Mouse (Mus musculus) midbrain, embryonic 12.5 days (tissue): ENCODE measurements at regions not wholly inside any gene's neighbourhood (a gene's known extent, or its start where the extent isn't known, plus 50 kb on each side); places are given as distances from the start of the nearest gene placed in this dataset.
"Not testable (repeated sequence)": the region's sequence is repeated elsewhere in the genome, so short reads cannot be mapped to it uniquely, and the experiment has no call there.

ENCODE experiments used
- ATAC-seq: fragments of 200-750 bp; cut with Nextera tagmentation; 2 replicates; pipeline ENCODE4 v1.8.0; 2017; ENCODE audit warnings: low read depth, moderate TSS enrichment, moderate library complexity; ENCODE audit not compliant: low FRiP score
- H3K27ac ChIP-seq: fragments of 300-500 bp; sonication (generic); replicated peaks from 2 replicates; pipeline ENCODE4 v1.5.1; 2016; ENCODE audit warnings: mild to moderate bottlenecking
- H3K27me3 ChIP-seq: fragments of 300-500 bp; sonication (generic); 2 replicates; pipeline ENCODE4 v1.6.1; 2016; ENCODE audit warnings: mild to moderate bottlenecking
- H3K36me3 ChIP-seq: fragments of 300-500 bp; sonication (generic); 2 replicates; pipeline ENCODE4 v1.6.1; 2016
- H3K4me1 ChIP-seq: fragments of 300-500 bp; sonication (generic); 2 replicates; pipeline ENCODE4 v1.6.1; 2016
- H3K4me2 ChIP-seq: fragments of 300-500 bp; sonication (generic); replicated peaks from 2 replicates; pipeline ENCODE4 v1.6.1; 2016; ENCODE audit warnings: mild to moderate bottlenecking, moderate library complexity
- H3K4me3 ChIP-seq: fragments of 300-500 bp; sonication (generic); 2 replicates; pipeline ENCODE4 v1.5.1; 2016; ENCODE audit warnings: mild to moderate bottlenecking
- H3K9ac ChIP-seq: fragments of 300-500 bp; sonication (generic); replicated peaks from 2 replicates; pipeline ENCODE4 v1.6.1; 2016; ENCODE audit warnings: mild to moderate bottlenecking, moderate library complexity
- H3K9me3 ChIP-seq: fragments of 300-500 bp; sonication (generic); 2 replicates; pipeline ENCODE4 v1.6.1; 2016; ENCODE audit warnings: mild to moderate bottlenecking
- WGBS: fragments of 180-500 bp; shearing (Covaris S2); methylation state at CpG from one replicate; pipeline ENCODE4 v1.1.7; 2016; 5-methylcytosine and 5-hydroxymethylcytosine counted together

GRCm38 (mm10) chr16:12831308-12831707 lies 278.2 kb upstream of the Ercc4 start:
- not testable (repeated sequence) for H3K4me1 ChIP-seq, H3K36me3 ChIP-seq, H3K9ac ChIP-seq, H3K27me3 ChIP-seq, H3K27ac ChIP-seq, H3K4me3 ChIP-seq, ATAC-seq, H3K4me2 ChIP-seq, H3K9me3 ChIP-seq
- WGBS, result 44% methylated on average over 1 of the region's 1 CpGs

GRCm38 (mm10) chr16:12856356-12856755 lies 253.1 kb upstream of the Ercc4 start:
- 91% methylated on average over 1 of the region's 1 CpGs for WGBS
- ATAC-seq, result no peak

GRCm38 (mm10) chr16:12859714-12860355 lies 249.6 kb upstream of the Ercc4 start:
- Histone ChIP-seq H3K36me3 (no peaks in the 10 kb centered on the region), H3K9ac (no peak overlapping the region), H3K4me3 (no peak overlapping the region), H3K27me3 (no peaks in the 10 kb centered on the region), H3K4me2 (no peak overlapping the region), H3K4me1 (no peaks in the 10 kb centered on the region), H3K9me3 (no peaks in the 10 kb centered on the region), H3K27ac (no peak overlapping the region)
- ATAC-seq, result no peak
- 90% methylated on average over 5 of the region's 5 CpGs for WGBS

More at GRCm38 (mm10) chr16:12856356-12856755, 253.1 kb upstream of the Ercc4 start:
- Histone ChIP-seq H3K36me3 (no peaks in the 10 kb centered on the region), H3K4me1 (no peaks in the 10 kb centered on the region), H3K4me3 (no peak overlapping the region), H3K27me3 (no peaks in the 10 kb centered on the region), H3K9ac (no peak overlapping the region), H3K4me2 (no peak overlapping the region), H3K27ac (no peak overlapping the region), H3K9me3 (no peaks in the 10 kb centered on the region)

DNA sequence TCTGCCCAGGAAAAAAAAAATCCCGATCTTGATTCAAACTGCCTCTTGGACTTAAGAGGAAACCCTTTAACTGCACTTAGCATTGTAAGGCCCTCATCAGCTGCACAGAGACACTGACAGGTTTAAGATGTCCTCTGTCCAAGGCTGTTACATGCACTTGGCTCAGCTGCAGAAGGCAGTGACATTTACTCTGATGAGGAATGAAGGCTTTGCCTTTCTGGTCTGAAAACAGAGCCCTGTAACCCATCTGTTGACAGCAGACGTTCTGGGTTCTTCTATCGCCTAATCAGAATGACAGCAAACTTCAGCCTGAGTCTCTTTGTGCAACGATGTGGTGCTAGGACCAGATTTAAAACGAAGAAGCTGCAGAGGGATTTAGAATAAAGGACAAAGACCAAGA lies 246.9 kb upstream of the Ercc4 start:
- no peak overlapping the region for H3K27ac ChIP-seq
- H3K4me2 ChIP-seq, result no peak overlapping the region
- no peak overlapping the region for H3K9ac ChIP-seq
- no peak for ATAC-seq
- H3K4me3 ChIP-seq, result no peak overlapping the region
- 71% methylated on average over 5 of the region's 5 CpGs for WGBS
- no peaks in the 10 kb centered on the region for H3K36me3 ChIP-seq
- H3K4me1 ChIP-seq, result no peaks in the 10 kb centered on the region
- H3K9me3 ChIP-seq, result no peaks in the 10 kb centered on the region
- no peaks in the 10 kb centered on the region for H3K27me3 ChIP-seq

DNA sequence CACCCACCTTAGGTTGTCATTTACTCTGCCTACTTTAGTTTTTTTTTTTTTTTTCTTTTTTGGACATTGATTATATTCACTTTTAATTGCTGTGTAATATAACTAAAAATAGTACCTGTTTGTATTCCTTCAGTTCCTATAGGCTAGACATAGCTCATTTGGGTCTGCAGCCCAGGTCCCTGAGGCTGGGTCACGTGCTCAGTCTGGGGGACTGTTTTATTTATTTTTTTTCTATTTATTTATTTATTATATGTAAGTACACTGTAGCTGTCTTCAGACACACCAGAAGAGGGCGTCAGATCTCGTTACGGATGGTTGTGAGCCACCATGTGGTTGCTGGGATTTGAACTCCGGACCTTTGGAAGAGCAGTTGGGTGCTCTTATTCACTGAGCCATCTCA lies 231.2 kb upstream of the Ercc4 start:
- H3K4me2 ChIP-seq, result not testable (repeated sequence)

DNA sequence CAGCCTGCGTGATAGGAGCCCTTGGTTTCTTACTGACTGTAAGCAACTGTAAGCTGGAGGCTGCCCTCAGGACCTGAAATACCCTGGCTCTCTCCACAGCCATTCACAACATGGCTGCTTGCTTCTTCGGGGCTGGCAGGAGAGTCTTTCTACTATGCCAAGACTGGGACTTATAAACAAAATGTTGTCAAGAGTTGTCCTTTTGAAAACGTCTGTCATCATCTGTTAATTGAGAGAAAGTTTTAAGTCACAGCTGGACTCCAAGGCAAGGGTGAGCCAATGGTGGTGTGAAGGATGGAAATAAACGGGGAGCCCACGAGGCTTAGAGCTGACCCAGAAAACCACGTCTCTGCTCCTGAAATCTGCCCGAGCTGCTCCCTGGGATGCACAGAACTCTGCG lies 229.5 kb upstream of the Ercc4 start:
- 87% methylated on average over 8 of the region's 8 CpGs for WGBS
- no peak overlapping the region for H3K4me3 ChIP-seq
- H3K36me3 ChIP-seq, result no peaks in the 10 kb centered on the region
- no peaks in the 10 kb centered on the region for H3K27me3 ChIP-seq
- H3K9me3 ChIP-seq, result no peaks in the 10 kb centered on the region
- ATAC-seq, result no peak
- peaks cover 11% of the 10 kb centered on the region for H3K4me1 ChIP-seq
- no peak overlapping the region for H3K9ac ChIP-seq
- no peak overlapping the region for H3K27ac ChIP-seq
- H3K4me2 ChIP-seq, result no peak overlapping the region

More for the DNA sequence above, 231.2 kb upstream of the Ercc4 start:
- ATAC-seq, H3K36me3 ChIP-seq, H3K9me3 ChIP-seq, H3K27me3 ChIP-seq, H3K4me1 ChIP-seq, H3K9ac ChIP-seq, H3K4me3 ChIP-seq, H3K27ac ChIP-seq: not testable (repeated sequence)
- WGBS, result 83% methylated on average over 5 of the region's 5 CpGs

DNA sequence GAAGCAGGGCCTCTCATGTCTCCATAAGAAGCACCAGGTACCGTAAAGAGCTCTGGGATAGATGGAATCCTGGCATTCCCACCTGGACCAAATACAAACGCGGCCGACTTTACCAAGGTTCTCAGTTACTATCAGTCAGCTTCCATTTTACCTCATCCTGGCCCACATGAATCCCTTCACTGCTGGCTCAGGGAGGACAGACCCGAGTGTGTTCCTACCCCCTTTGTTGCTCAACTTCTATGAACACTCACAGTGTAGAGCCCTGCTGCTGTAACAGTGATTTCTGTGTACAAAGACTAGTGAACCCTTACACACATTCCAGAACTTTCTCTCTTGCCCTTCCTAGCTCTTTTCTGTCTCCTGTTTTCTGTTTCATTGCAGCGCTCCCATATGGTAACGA lies 229.0 kb upstream of the Ercc4 start:
- 90% methylated on average over 7 of the region's 7 CpGs for WGBS

DNA sequence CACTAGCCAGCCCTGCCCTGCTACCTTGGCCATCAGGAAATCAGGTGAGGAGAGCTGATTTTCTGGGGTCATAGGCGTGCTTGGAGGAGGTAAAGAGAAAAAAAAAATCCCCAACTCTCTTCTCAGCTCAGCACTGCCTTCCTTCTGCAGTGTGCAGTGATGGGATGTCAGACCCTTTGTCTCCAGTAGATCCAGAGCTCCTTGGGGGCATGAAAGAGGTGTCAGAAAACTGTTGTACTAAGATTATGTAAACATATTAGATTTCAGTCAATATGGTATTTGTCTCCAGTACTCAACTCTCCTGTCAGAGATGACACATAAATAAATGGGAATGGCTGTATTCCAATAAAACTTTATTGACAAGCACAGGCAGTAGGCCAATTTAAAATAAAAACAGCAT lies 226.8 kb upstream of the Ercc4 start:
- H3K27me3 ChIP-seq, result no peaks in the 10 kb centered on the region
- WGBS, result 79% methylated on average over 1 of the region's 1 CpGs
- H3K9me3 ChIP-seq, result no peaks in the 10 kb centered on the region

More for the DNA sequence above, 229.0 kb upstream of the Ercc4 start:
- no peak overlapping the region for H3K27ac ChIP-seq
- H3K4me2 ChIP-seq, result no peak overlapping the region
- no peak overlapping the region for H3K9ac ChIP-seq
- no peak overlapping the region for H3K4me3 ChIP-seq
- peaks cover 13% of the 10 kb centered on the region for H3K4me1 ChIP-seq
- no peak for ATAC-seq
- H3K27me3 ChIP-seq, result no peaks in the 10 kb centered on the region
- H3K9me3 ChIP-seq, result no peaks in the 10 kb centered on the region
- no peaks in the 10 kb centered on the region for H3K36me3 ChIP-seq

DNA sequence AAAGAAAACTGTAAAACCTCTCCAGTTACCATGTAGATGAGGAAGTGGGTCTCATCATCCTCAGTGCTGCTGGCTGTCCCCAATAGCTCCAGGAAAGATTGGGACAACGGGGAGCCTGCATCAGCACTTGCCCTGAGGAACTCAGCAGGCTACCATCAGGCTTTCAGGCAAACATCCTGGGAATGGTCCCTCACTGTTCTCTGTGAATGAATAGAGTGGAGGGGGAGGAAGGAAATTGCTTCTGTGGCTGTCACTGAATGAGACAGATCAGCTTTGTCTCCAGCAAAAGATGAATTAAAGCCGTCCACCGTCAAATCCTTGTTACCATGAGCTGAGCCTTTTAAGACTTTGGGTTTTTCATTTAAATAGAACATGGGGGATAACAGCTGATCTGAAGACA lies 224.9 kb upstream of the Ercc4 start:
- peak; percentile 63 for ATAC-seq
- H3K36me3 ChIP-seq, result no peaks in the 10 kb centered on the region
- no peak overlapping the region for H3K4me3 ChIP-seq
- peaks cover 19% of the 10 kb centered on the region for H3K4me1 ChIP-seq
- H3K27me3 ChIP-seq, result no peaks in the 10 kb centered on the region
- H3K27ac ChIP-seq, result 0 out of 2 replicates have a peak overlapping the region, but pooled peaks have one; percentile 20
- H3K9me3 ChIP-seq, result no peaks in the 10 kb centered on the region
- H3K4me2 ChIP-seq, result peak overlapping the region; percentile 1; the same call in 1 of the 2 replicates
- 3% methylated on average over 3 of the region's 3 CpGs for WGBS
- no peak overlapping the region for H3K9ac ChIP-seq

More for the DNA sequence above, 226.8 kb upstream of the Ercc4 start:
- H3K27ac ChIP-seq, result no peak overlapping the region
- H3K4me2 ChIP-seq, result no peak overlapping the region
- H3K9ac ChIP-seq, result no peak overlapping the region
- ATAC-seq, result no peak
- H3K4me1 ChIP-seq, result peaks cover 19% of the 10 kb centered on the region
- no peaks in the 10 kb centered on the region for H3K36me3 ChIP-seq
- H3K4me3 ChIP-seq, result no peak overlapping the region

DNA sequence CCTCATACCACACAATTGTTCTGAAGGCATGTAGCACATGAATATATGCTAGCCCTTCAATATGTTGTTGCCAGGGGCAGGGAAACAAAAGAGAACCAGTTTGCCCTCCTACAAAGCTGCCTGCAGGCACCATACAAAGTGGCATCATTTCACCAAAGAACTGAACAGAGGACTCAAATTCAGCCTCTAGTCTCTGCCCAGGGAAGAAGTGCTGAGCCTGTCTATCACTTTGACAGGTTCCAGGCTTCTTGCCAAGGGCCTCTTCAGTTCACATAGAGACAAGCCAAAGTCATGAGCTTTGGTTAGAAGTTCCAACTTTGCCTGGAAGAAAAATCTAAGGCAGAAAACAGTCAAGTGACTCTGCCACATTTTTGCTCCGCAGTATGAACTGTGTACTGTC lies 223.4 kb upstream of the Ercc4 start:
- no peak overlapping the region for H3K9ac ChIP-seq
- no peak for ATAC-seq
- WGBS, result 83% methylated on average over 1 of the region's 1 CpGs

GRCm38 (mm10) chr16:12887381-12887780 lies 222.1 kb upstream of the Ercc4 start:
- H3K9ac ChIP-seq, result no peak overlapping the region
- no peaks in the 10 kb centered on the region for H3K9me3 ChIP-seq
- H3K4me3 ChIP-seq, result no peak overlapping the region
- H3K27me3 ChIP-seq, result no peaks in the 10 kb centered on the region
- peaks cover 19% of the 10 kb centered on the region for H3K4me1 ChIP-seq
- ATAC-seq, result no peak
- 50% methylated on average over 2 of the region's 2 CpGs for WGBS
- no peak overlapping the region for H3K4me2 ChIP-seq
- H3K36me3 ChIP-seq, result no peaks in the 10 kb centered on the region
- no peak overlapping the region for H3K27ac ChIP-seq

More for the DNA sequence above, 223.4 kb upstream of the Ercc4 start:
- Histone ChIP-seq H3K27me3 (no peaks in the 10 kb centered on the region), H3K4me1 (peaks cover 19% of the 10 kb centered on the region), H3K4me3 (no peak overlapping the region), H3K4me2 (no peak overlapping the region), H3K36me3 (no peaks in the 10 kb centered on the region), H3K9me3 (no peaks in the 10 kb centered on the region), H3K27ac (no peak overlapping the region; the same call in 1 of the 2 replicates)

GRCm38 (mm10) chr16:12890094-12890493 lies 219.4 kb upstream of the Ercc4 start:
- H3K9ac ChIP-seq, result no peak overlapping the region
- H3K27ac ChIP-seq, result no peak overlapping the region
- peaks cover 7% of the 10 kb centered on the region for H3K4me1 ChIP-seq
- no peak overlapping the region for H3K4me3 ChIP-seq
- no peak overlapping the region for H3K4me2 ChIP-seq
- no peak for ATAC-seq
- WGBS, result 91% methylated on average over 1 of the region's 1 CpGs
- H3K27me3 ChIP-seq, result no peaks in the 10 kb centered on the region
- no peaks in the 10 kb centered on the region for H3K9me3 ChIP-seq
- H3K36me3 ChIP-seq, result no peaks in the 10 kb centered on the region

DNA sequence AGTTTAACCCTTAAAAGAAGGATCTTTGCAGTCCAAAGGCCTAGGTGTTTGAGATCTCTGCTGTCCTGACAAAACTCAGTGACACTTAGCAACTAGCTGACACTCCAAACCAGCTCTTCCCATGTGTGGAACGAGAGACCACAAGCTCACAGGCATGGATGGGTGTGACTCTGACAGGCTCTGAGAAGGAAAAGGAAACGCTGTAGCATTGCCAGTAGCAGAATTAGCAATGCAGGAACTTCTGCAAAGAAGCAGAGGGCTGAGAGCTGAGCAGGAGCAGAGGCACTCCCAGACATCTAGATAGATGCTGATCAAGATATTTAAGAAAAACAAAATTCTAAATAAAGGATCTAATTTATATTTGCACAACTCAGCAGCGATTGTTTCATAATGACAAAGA lies 218.9 kb upstream of the Ercc4 start:
- Histone ChIP-seq H3K36me3 (no peaks in the 10 kb centered on the region), H3K4me2 (no peak overlapping the region), H3K27ac (no peak overlapping the region), H3K4me3 (no peak overlapping the region), H3K9ac (no peak overlapping the region), H3K9me3 (no peaks in the 10 kb centered on the region), H3K27me3 (no peaks in the 10 kb centered on the region), H3K4me1 (peaks cover 6% of the 10 kb centered on the region)
- ATAC-seq, result no peak
- 79% methylated on average over 3 of the region's 3 CpGs for WGBS
